Mouse (Mus musculus): ENCODE data around the gene Rpf2. TPM values are rescaled to one million over a fixed set of nuclear protein-coding genes. Genes with fewer than 3 reads are reported as not detected.

The Rpf2 gene
- polyA plus RNA-seq, 1 experiment from 2014 or later: 91.9 TPM

- peaks cover 93% of the 10 kb centered on the region for H3K36me3 ChIP-seq
- H3K9me3 ChIP-seq (replicated peaks): no peaks in the 10 kb centered on the region
These were observed 14.4 kb downstream of the Rpf2 start for GRCm38 (mm10) chr10:40232442-40232841.

GRCm38 (mm10) chr10:40229725-40230124 lies 17.1 kb downstream of the Rpf2 start:
- WGBS: 100% methylated on average over 1 of the region's 1 CpGs
- Histone ChIP-seq H3K9me3 (replicated peaks) (no peaks in the 10 kb centered on the region), H3K4me3 (no peak overlapping the region), H3K36me3 (peaks cover 93% of the 10 kb centered on the region), H3K4me1 (no peaks in the 10 kb centered on the region), H3K27me3 (ENCODE audit: low read depth, poor library complexity, severe bottlenecking) (no peaks in the 10 kb centered on the region), H3K27ac (replicated peaks) (no peak overlapping the region)
- no peak for DNase-seq (ENCODE audit: low spot score)

More at GRCm38 (mm10) chr10:40232442-40232841, 14.4 kb downstream of the Rpf2 start:
- no peaks in the 10 kb centered on the region for H3K27me3 ChIP-seq (ENCODE audit: low read depth, poor library complexity, severe bottlenecking)
- no peak overlapping the region for H3K27ac ChIP-seq (replicated peaks)
- WGBS: 94% methylated on average over 7 of the region's 7 CpGs
- DNase-seq (ENCODE audit: low spot score): no peak
- H3K4me1 ChIP-seq: no peaks in the 10 kb centered on the region
- H3K4me3 ChIP-seq: no peak overlapping the region

- Histone ChIP-seq H3K27me3 (ENCODE audit: low read depth, poor library complexity, severe bottlenecking) (no peaks in the 10 kb centered on the region), H3K36me3 (peaks cover 94% of the 10 kb centered on the region), H3K4me1 (no peaks in the 10 kb centered on the region), H3K27ac (replicated peaks) (no peak overlapping the region), H3K9me3 (replicated peaks) (peaks cover 3% of the 10 kb centered on the region; the same call in 1 of the 2 replicates), H3K4me3 (no peak overlapping the region)
- DNase-seq (ENCODE audit: low spot score): no peak
- WGBS: 91% methylated on average over 4 of the region's 4 CpGs
These were observed 19.1 kb downstream of the Rpf2 start for GRCm38 (mm10) chr10:40227660-40228303.

- Histone ChIP-seq H3K9me3 (replicated peaks) (peaks cover 21% of the 10 kb centered on the region), H3K27me3 (ENCODE audit: low read depth, poor library complexity, severe bottlenecking) (no peaks in the 10 kb centered on the region), H3K36me3 (peaks cover 35% of the 10 kb centered on the region), H3K4me3 (no peak overlapping the region), H3K4me1 (no peaks in the 10 kb centered on the region), H3K27ac (replicated peaks) (no peak overlapping the region)
- DNase-seq (ENCODE audit: low spot score): no peak
- 84% methylated on average over 3 of the region's 3 CpGs for WGBS
These were observed 28.0 kb downstream of the Rpf2 start for GRCm38 (mm10) chr10:40218874-40219273.

GRCm38 (mm10) chr10:40212443-40213169 lies 34.2 kb downstream of the Rpf2 start:
- Histone ChIP-seq H3K27ac (replicated peaks) (no peak overlapping the region), H3K36me3 (no peaks in the 10 kb centered on the region), H3K4me3 (no peak overlapping the region), H3K9me3 (replicated peaks) (no peaks in the 10 kb centered on the region), H3K27me3 (ENCODE audit: low read depth, poor library complexity, severe bottlenecking) (no peaks in the 10 kb centered on the region), H3K4me1 (0 out of 2 replicates have a peak, but pooled peaks cover 3% of the 10 kb centered on the region)
- 40% methylated on average over 13 of the region's 13 CpGs for WGBS
- peak; percentile 83 for DNase-seq (ENCODE audit: low spot score)

- 92% methylated on average over 6 of the region's 6 CpGs for WGBS
- no peak overlapping the region for H3K4me3 ChIP-seq
- no peaks in the 10 kb centered on the region for H3K36me3 ChIP-seq
- no peaks in the 10 kb centered on the region for H3K9me3 ChIP-seq (replicated peaks)
- no peak overlapping the region for H3K27ac ChIP-seq (replicated peaks)
- no peak for DNase-seq (ENCODE audit: low spot score)
- H3K27me3 ChIP-seq (ENCODE audit: low read depth, poor library complexity, severe bottlenecking): no peaks in the 10 kb centered on the region
- H3K4me1 ChIP-seq: peaks cover 6% of the 10 kb centered on the region
These were observed 51.8 kb downstream of the Rpf2 start for GRCm38 (mm10) chr10:40195001-40195400.

- DNase-seq (ENCODE audit: low spot score): no peak
- H3K27me3 ChIP-seq (ENCODE audit: low read depth, poor library complexity, severe bottlenecking): no peaks in the 10 kb centered on the region
- WGBS: 72% methylated on average over 18 of the region's 18 CpGs
- H3K36me3 ChIP-seq: no peaks in the 10 kb centered on the region
- no peak overlapping the region for H3K4me3 ChIP-seq
- peaks cover 6% of the 10 kb centered on the region for H3K4me1 ChIP-seq
- no peaks in the 10 kb centered on the region for H3K9me3 ChIP-seq (replicated peaks)
- peak overlapping the region; percentile 33; the same call in 1 of the 2 replicates for H3K27ac ChIP-seq (replicated peaks)
These were observed 54.6 kb downstream of the Rpf2 start for GRCm38 (mm10) chr10:40192010-40192935.

GRCm38 (mm10) chr10:40191338-40191979 lies 55.4 kb downstream of the Rpf2 start:
- no peaks in the 10 kb centered on the region for H3K36me3 ChIP-seq
- no peak for DNase-seq (ENCODE audit: low spot score)
- H3K27me3 ChIP-seq (ENCODE audit: low read depth, poor library complexity, severe bottlenecking): no peaks in the 10 kb centered on the region
- 69% methylated on average over 22 of the region's 22 CpGs for WGBS
- no peaks in the 10 kb centered on the region for H3K9me3 ChIP-seq (replicated peaks)
- H3K4me3 ChIP-seq: no peak overlapping the region
- H3K4me1 ChIP-seq: peaks cover 6% of the 10 kb centered on the region
- 0 out of 2 replicates have a peak overlapping the region, but pooled peaks have one; percentile 33 for H3K27ac ChIP-seq (replicated peaks)

GRCm38 (mm10) chr10:40190871-40191270 lies 56.0 kb downstream of the Rpf2 start:
- no peaks in the 10 kb centered on the region for H3K27me3 ChIP-seq (ENCODE audit: low read depth, poor library complexity, severe bottlenecking)
- no peaks in the 10 kb centered on the region for H3K9me3 ChIP-seq (replicated peaks)
- no peak for DNase-seq (ENCODE audit: low spot score)
- WGBS: 87% methylated on average over 8 of the region's 8 CpGs
- no peaks in the 10 kb centered on the region for H3K36me3 ChIP-seq
- H3K4me3 ChIP-seq: no peak overlapping the region
- no peak overlapping the region for H3K27ac ChIP-seq (replicated peaks)
- H3K4me1 ChIP-seq: peaks cover 6% of the 10 kb centered on the region

GRCm38 (mm10) chr10:40189689-40190088 lies 57.1 kb downstream of the Rpf2 start:
- no peak for DNase-seq (ENCODE audit: low spot score)
- 91% methylated on average over 2 of the region's 2 CpGs for WGBS

GRCm38 (mm10) chr10:40188831-40189230 lies 58.0 kb downstream of the Rpf2 start:
- H3K27ac ChIP-seq (replicated peaks): no peak overlapping the region
- no peaks in the 10 kb centered on the region for H3K27me3 ChIP-seq (ENCODE audit: low read depth, poor library complexity, severe bottlenecking)
- DNase-seq (ENCODE audit: low spot score): no peak
- no peaks in the 10 kb centered on the region for H3K36me3 ChIP-seq
- H3K9me3 ChIP-seq (replicated peaks): no peaks in the 10 kb centered on the region
- WGBS: 73% methylated on average over 3 of the region's 3 CpGs
- H3K4me3 ChIP-seq: no peak overlapping the region
- H3K4me1 ChIP-seq: peaks cover 6% of the 10 kb centered on the region

More at GRCm38 (mm10) chr10:40189689-40190088, 57.1 kb downstream of the Rpf2 start:
- Histone ChIP-seq H3K27me3 (ENCODE audit: low read depth, poor library complexity, severe bottlenecking) (no peaks in the 10 kb centered on the region), H3K4me3 (no peak overlapping the region), H3K27ac (replicated peaks) (no peak overlapping the region), H3K4me1 (peaks cover 6% of the 10 kb centered on the region), H3K9me3 (replicated peaks) (no peaks in the 10 kb centered on the region), H3K36me3 (no peaks in the 10 kb centered on the region)

- Histone ChIP-seq H3K4me1 (no peaks in the 10 kb centered on the region), H3K4me3 (no peak overlapping the region), H3K27ac (replicated peaks) (no peak overlapping the region), H3K27me3 (ENCODE audit: low read depth, poor library complexity, severe bottlenecking) (no peaks in the 10 kb centered on the region), H3K36me3 (no peaks in the 10 kb centered on the region), H3K9me3 (replicated peaks) (no peaks in the 10 kb centered on the region)
- no peak for DNase-seq (ENCODE audit: low spot score)
These were observed 60.9 kb downstream of the Rpf2 start for GRCm38 (mm10) chr10:40185956-40186355.
